In genomic region chr2:165056377-165057085, GRCm38 (mm10) we compare ENCODE assay signal across 10 mouse cellular contexts. TPM values are rescaled to one million over a fixed set of nuclear protein-coding genes. Genes with fewer than 3 reads are reported as not detected.
DNase-seq lines count a peak whose midpoint lies in the region; ATAC-seq lines count a peak whose summit lies in the region.
"Had no signal": no experiment of that assay in that cellular context is flagged by ENCODE, and none has a peak within 500 bp of the region (broad histone marks: within the 10 kb centered on the region; RNA-seq: fewer than 3 reads in every experiment).

No protein-coding gene starts in this region.

- no peak for ATAC-seq in kidney, embryonic 16.5 days (ENCODE audit: low FRiP score, low TSS enrichment)
- no peak for ATAC-seq in intestine, embryonic 15.5 days
- no peak for ATAC-seq in neural tube, embryonic 14.5 days (ENCODE audit: low read depth)

- 81% methylated on average over 14 of the region's 14 CpGs for WGBS in kidney, embryonic 16.5 days
- 78% methylated on average over 14 of the region's 14 CpGs for WGBS in embryonic facial prominence, embryonic 10.5 days
- 78% methylated on average over 14 of the region's 14 CpGs for WGBS in intestine, embryonic 15.5 days
- WGBS in neural tube, embryonic 14.5 days, result 86% methylated on average over 14 of the region's 14 CpGs

- DNase-seq in kidney, adult 9 months, result no peak
- no peak for DNase-seq in embryonic facial prominence, embryonic 10.5 days (ENCODE audit: low spot score)
- DNase-seq in right cerebral cortex, adult 18-20 months, result no peak
- no peak for DNase-seq in layer of hippocampus, postnatal 14 days (ENCODE audit: low spot score in 2 of 2)
- no peak for DNase-seq in cerebellum, adult 9-10 months

- H3K36me3 ChIP-seq in kidney, embryonic 16.5 days (ENCODE audit: insufficient read depth, low read length), result no peaks in the 10 kb centered on the region
- H3K36me3 ChIP-seq in embryonic facial prominence, embryonic 10.5 days (replicated peaks), result no peaks in the 10 kb centered on the region
- no peaks in the 10 kb centered on the region for H3K36me3 ChIP-seq in intestine, embryonic 15.5 days
- no peaks in the 10 kb centered on the region for H3K36me3 ChIP-seq in neural tube, embryonic 14.5 days (ENCODE audit: control insufficient read depth, insufficient read depth, low read length)

- no peaks in the 10 kb centered on the region for H3K9me3 ChIP-seq in kidney, embryonic 16.5 days (ENCODE audit: low read length)
- no peaks in the 10 kb centered on the region for H3K9me3 ChIP-seq in embryonic facial prominence, embryonic 10.5 days
- no peaks in the 10 kb centered on the region for H3K9me3 ChIP-seq in intestine, embryonic 15.5 days
- H3K9me3 ChIP-seq in neural tube, embryonic 14.5 days (ENCODE audit: control insufficient read depth, low read length), result no peaks in the 10 kb centered on the region

- no peak overlapping the region for H3K9ac ChIP-seq in kidney, embryonic 16.5 days (replicated peaks; ENCODE audit: low read length)
- no peak overlapping the region for H3K9ac ChIP-seq in intestine, embryonic 15.5 days
- no peak overlapping the region for H3K9ac ChIP-seq in neural tube, embryonic 14.5 days (replicated peaks; ENCODE audit: low read depth, low read length)

- peaks cover 6% of the 10 kb centered on the region for H3K4me1 ChIP-seq in kidney, embryonic 16.5 days (ENCODE audit: insufficient read depth, low read length)
- peaks cover 32% of the 10 kb centered on the region for H3K4me1 ChIP-seq in embryonic facial prominence, embryonic 10.5 days
- peaks cover 19% of the 10 kb centered on the region for H3K4me1 ChIP-seq in intestine, embryonic 15.5 days (replicated peaks)
- H3K4me1 ChIP-seq in neural tube, embryonic 14.5 days (ENCODE audit: control insufficient read depth, insufficient read depth, low read length), result no peaks in the 10 kb centered on the region

- peak overlapping the region; percentile 35 for H3K4me3 ChIP-seq in kidney, embryonic 16.5 days (ENCODE audit: low read length)
- H3K4me3 ChIP-seq in embryonic facial prominence, embryonic 10.5 days, result peak overlapping the region; percentile 55
- no peak overlapping the region for H3K4me3 ChIP-seq in intestine, embryonic 15.5 days (replicated peaks)
- H3K4me3 ChIP-seq in neural tube, embryonic 14.5 days (ENCODE audit: low read depth, low read length), result no peak overlapping the region

- peaks cover 8% of the 10 kb centered on the region; the same call in 1 of the 2 replicates for H3K27me3 ChIP-seq in kidney, embryonic 16.5 days (ENCODE audit: insufficient read depth, low read length)
- H3K27me3 ChIP-seq in embryonic facial prominence, embryonic 10.5 days (replicated peaks; ENCODE audit: low read depth, poor library complexity, severe bottlenecking), result peaks cover 29% of the 10 kb centered on the region; the same call in 1 of the 2 replicates
- H3K27me3 ChIP-seq in intestine, embryonic 15.5 days (replicated peaks), result peaks cover 7% of the 10 kb centered on the region; the same call in 1 of the 2 replicates
- H3K27me3 ChIP-seq in neural tube, embryonic 14.5 days (ENCODE audit: control insufficient read depth, insufficient read depth, low read length), result 0 out of 2 replicates have a peak, but pooled peaks cover 2% of the 10 kb centered on the region

- no peak overlapping the region for H3K27ac ChIP-seq in kidney, embryonic 16.5 days (ENCODE audit: low read length)
- peak overlapping the region; percentile 35; the same call in 1 of the 2 replicates for H3K27ac ChIP-seq in embryonic facial prominence, embryonic 10.5 days (replicated peaks)
- H3K27ac ChIP-seq in intestine, embryonic 15.5 days, result no peak overlapping the region
- no peak overlapping the region for H3K27ac ChIP-seq in neural tube, embryonic 14.5 days (ENCODE audit: low read depth, low read length)

- peak overlapping the region; percentile 58 for H3K4me2 ChIP-seq in kidney, embryonic 16.5 days (replicated peaks; ENCODE audit: low read depth, low read length)
- H3K4me2 ChIP-seq in intestine, embryonic 15.5 days (replicated peaks), result peak overlapping the region; percentile 68
- H3K4me2 ChIP-seq in neural tube, embryonic 14.5 days (ENCODE audit: low read depth, low read length), result peak overlapping the region; percentile 18; the same call in 1 of the 2 replicates

RNA-seq across cellular contexts. Expression of gene Cd40, which starts 1.1 kb away (rescaled TPM):
- 9.3 and 12.5 TPM in 2 replicates for polyA plus RNA-seq in kidney, embryonic 16.5 days (2015; fragmentation: Nextera tagmentation; extraction: Ambion mirVana)
- 5.0 and 6.2 TPM in 2 replicates for polyA plus RNA-seq in embryonic facial prominence, embryonic 10.5 days (2016; fragmentation: Nextera tagmentation; extraction: Ambion mirVana)
- 8.5 and 9.3 TPM in 2 replicates for polyA plus RNA-seq in intestine, embryonic 15.5 days (2015; fragmentation: Nextera tagmentation; extraction: Ambion mirVana)
- 5.5 and 10.6 TPM in 2 replicates for polyA plus RNA-seq in neural tube, embryonic 14.5 days (2014; fragmentation: Nextera tagmentation; extraction: Ambion mirVana)
- total RNA-seq in layer of hippocampus, postnatal 14 days (2021), result 1 to 10 TPM in 1 of 2 experiments, under 1 TPM in 1; 0.67 to 3.0 TPM
- total RNA-seq: MEL had no signal

RNA-seq across cellular contexts. Expression of gene Ncoa5, which starts 21.9 kb away (rescaled TPM):
- polyA plus RNA-seq in kidney, embryonic 16.5 days (2015; fragmentation: Nextera tagmentation; extraction: Ambion mirVana), result 69.8 and 79.5 TPM in 2 replicates
- polyA plus RNA-seq in embryonic facial prominence, embryonic 10.5 days (2016; fragmentation: Nextera tagmentation; extraction: Ambion mirVana), result 98.9 TPM in 2 replicates
- 47.4 and 48.8 TPM in 2 replicates for polyA plus RNA-seq in intestine, embryonic 15.5 days (2015; fragmentation: Nextera tagmentation; extraction: Ambion mirVana)
- polyA plus RNA-seq in neural tube, embryonic 14.5 days (2014; fragmentation: Nextera tagmentation; extraction: Ambion mirVana), result 79.5 and 98.9 TPM in 2 replicates
- total RNA-seq in layer of hippocampus, postnatal 14 days (2021), result 10 to 100 TPM; 53.2 to 57.4 TPM

RNA-seq across cellular contexts. Expression of gene 1700025C18Rik, which starts 34.0 kb away (rescaled TPM):
- polyA plus RNA-seq in kidney, embryonic 16.5 days (2015; fragmentation: Nextera tagmentation; extraction: Ambion mirVana), result not detected in 2 replicates
- polyA plus RNA-seq in embryonic facial prominence, embryonic 10.5 days (2016; fragmentation: Nextera tagmentation; extraction: Ambion mirVana), result not detected in 2 replicates
- polyA plus RNA-seq in intestine, embryonic 15.5 days (2015; fragmentation: Nextera tagmentation; extraction: Ambion mirVana), result not detected in 2 replicates
- not detected in 2 replicates for polyA plus RNA-seq in neural tube, embryonic 14.5 days (2014; fragmentation: Nextera tagmentation; extraction: Ambion mirVana)
- total RNA-seq in layer of hippocampus, postnatal 14 days (2021), result not detected
- total RNA-seq: layer of hippocampus, postnatal 25 days; MEL had no signal

Comparison
In these comparisons a context has a peak if more than half of its experiments do, and no peak if none do; other contexts are left out.
1. H3K4me2 ChIP-seq: peak in every context shown above with its lines; median percentile 68 in intestine, embryonic 15.5 days; 58 in kidney, embryonic 16.5 days; 18 in neural tube, embryonic 14.5 days.
2. H3K4me3 ChIP-seq: peak in kidney, embryonic 16.5 days (single experiment) and embryonic facial prominence, embryonic 10.5 days (single experiment); none in intestine, embryonic 15.5 days (single experiment) and neural tube, embryonic 14.5 days (single experiment).